Mouse (Mus musculus) E14TG2a.4 (cell line): ENCODE results near the gene Nhej1.

ENCODE experiments used
- CTCF ChIP-seq: conservative IDR thresholded peaks from 2 replicates; pipeline ENCODE4 v1.5.1; 2014; ENCODE audit warnings: low read length
- NANOG ChIP-seq: IDR thresholded peaks from 2 replicates; pipeline ENCODE4 v1.6.1; 2014; ENCODE audit warnings: borderline replicate concordance, low read length, mixed read lengths

DNA sequence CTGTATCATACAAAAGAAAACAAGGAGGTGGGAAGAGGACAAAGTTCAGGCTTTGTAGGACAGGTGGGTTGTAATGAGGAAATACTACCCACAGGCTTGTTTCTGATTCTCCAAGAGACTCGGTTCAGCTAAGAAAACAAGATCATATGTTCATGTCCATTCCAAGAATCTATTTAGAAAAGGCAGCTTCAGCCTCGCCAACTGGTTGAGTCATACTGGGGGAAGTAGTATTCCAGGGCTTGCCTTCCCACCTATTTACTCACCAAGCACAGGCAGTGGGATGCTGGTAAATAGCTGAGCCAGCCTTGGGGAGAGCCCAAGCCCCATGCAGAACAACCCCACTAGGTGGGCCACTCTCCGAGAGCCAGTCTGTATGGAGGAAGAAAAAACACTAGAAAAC is 3.6 kb upstream of the Nhej1 start:
- TF ChIP-seq CTCF (no peak), NANOG (no peak)
